Mouse (Mus musculus) adrenal gland, postnatal 4 days (tissue): ENCODE data around the gene Wdr49. TPM values are rescaled to one million over a fixed set of nuclear protein-coding genes. Genes with fewer than 3 reads are reported as not detected.

Experiments used
- DNase-seq, 2 experiments: peaks; one replicate each; pipeline ENCODE4 v3.0.0; 2021 to 2022; ENCODE audit warnings: low spot score in 2 of 2, mixed read lengths in 2 of 2
- long read RNA-seq, 2 experiments: library from polyadenylated mRNA; stranded (forward); transcript quantifications; one replicate each; pipeline ENCODE4 v2.0.0; 2021
- total RNA-seq, 2 experiments: library from RNA; stranded (reverse); gene quantifications; 2 replicates each; pipeline ENCODE4 v1.2.3; 2021

Gene Wdr49
- total RNA-seq: under 1 TPM in 1 of 2 experiments, not detected in 1; 0.22 TPM
- long read RNA-seq, experiment 1: 0 reads
- long read RNA-seq, experiment 2: 0 reads

- no peak for DNase-seq
These were observed at the start of gene Wdr49 for GRCm38 (mm10) chr3:75482056-75482455. Gene Wdr49 (minus strand): TSS chr3:75482156.

GRCm38 (mm10) chr3:75531074-75531473, 49.1 kb upstream of the Wdr49 start:
- DNase-seq: no peak

- no peak for DNase-seq
These were observed 40.6 kb upstream of the Wdr49 start for GRCm38 (mm10) chr3:75522527-75522926.

- no peak for DNase-seq
These were observed 39.4 kb upstream of the Wdr49 start for GRCm38 (mm10) chr3:75521314-75521713.

- no peak for DNase-seq
These were observed 35.8 kb upstream of the Wdr49 start for GRCm38 (mm10) chr3:75517631-75518250.

- DNase-seq: no peak
These were observed 17.3 kb upstream of the Wdr49 start for GRCm38 (mm10) chr3:75498961-75499960.

GRCm38 (mm10) chr3:75492913-75493312, 11.0 kb upstream of the Wdr49 start:
- no peak for DNase-seq

- no peak for DNase-seq
These were observed 6.8 kb downstream of the Wdr49 start for GRCm38 (mm10) chr3:75475106-75475505.

- DNase-seq: no peak
These were observed 7.3 kb downstream of the Wdr49 start for GRCm38 (mm10) chr3:75474657-75475056.

GRCm38 (mm10) chr3:75468154-75468553, 13.8 kb downstream of the Wdr49 start:
- no peak for DNase-seq

GRCm38 (mm10) chr3:75430564-75431181, 51.3 kb downstream of the Wdr49 start:
- DNase-seq: no peak

GRCm38 (mm10) chr3:75395918-75396317, 86.0 kb downstream of the Wdr49 start:
- no peak for DNase-seq

- no peak for DNase-seq
These were observed 86.6 kb downstream of the Wdr49 start for GRCm38 (mm10) chr3:75395121-75395895.

GRCm38 (mm10) chr3:75394487-75394886, 87.5 kb downstream of the Wdr49 start:
- DNase-seq: no peak

- no peak for DNase-seq
These were observed 100.2 kb downstream of the Wdr49 start for GRCm38 (mm10) chr3:75381776-75382175.

GRCm38 (mm10) chr3:75353972-75354371, 128.0 kb downstream of the Wdr49 start:
- DNase-seq: no peak

- DNase-seq: no peak
These were observed 144.8 kb downstream of the Wdr49 start for GRCm38 (mm10) chr3:75337196-75337595.

- DNase-seq: no peak
These were observed 161.0 kb downstream of the Wdr49 start for GRCm38 (mm10) chr3:75320999-75321398.

GRCm38 (mm10) chr3:75308861-75309260, 173.1 kb downstream of the Wdr49 start:
- DNase-seq: no peak

- no peak for DNase-seq
These were observed 173.7 kb downstream of the Wdr49 start for GRCm38 (mm10) chr3:75308228-75308627.

- DNase-seq: no peak
These were observed 176.4 kb downstream of the Wdr49 start for GRCm38 (mm10) chr3:75305584-75305983.
